Mouse (Mus musculus) liver, postnatal 0 days (tissue): ENCODE measurements at regions not wholly inside any gene's neighbourhood (a gene's known extent, or its start where the extent isn't known, plus 50 kb on each side); places are given as distances from the start of the nearest gene placed in this dataset.
"Not testable (repeated sequence)": the region's sequence is repeated elsewhere in the genome, so short reads cannot be mapped to it uniquely, and the experiment has no call there.

ENCODE experiments used
- CTCF ChIP-seq: sonication (generic); IDR thresholded peaks from 2 replicates; pipeline ENCODE4 v1.5.1; 2016; ENCODE audit warnings: antibody characterized with exemption, low read depth
- EP300 ChIP-seq: IDR thresholded peaks from 2 replicates; pipeline ENCODE4 v1.6.1; 2016; ENCODE audit warnings: antibody characterized with exemption, low read depth, mild to moderate bottlenecking

DNA sequence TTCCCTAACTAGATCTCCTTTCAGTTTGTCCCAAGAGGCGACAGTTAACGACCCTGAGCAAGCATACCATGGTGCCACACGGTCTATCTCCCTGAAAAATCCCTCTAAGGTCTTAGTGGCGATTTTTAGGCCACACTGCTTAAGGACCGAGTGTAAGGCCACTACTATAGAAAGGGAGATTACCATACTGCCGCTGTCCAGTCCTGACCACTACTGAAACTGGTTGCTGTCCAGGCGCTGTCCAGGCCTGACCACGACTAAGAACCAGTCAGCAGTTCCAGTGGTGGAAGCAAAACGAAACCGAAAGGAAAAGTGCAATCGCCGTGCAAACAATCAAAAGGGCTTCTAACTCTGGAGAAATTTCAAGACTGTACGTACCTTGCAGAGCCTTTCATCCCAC is 55.3 kb upstream of the Gcfc2 start:
- not testable (repeated sequence) for TF ChIP-seq CTCF, EP300
